Mouse (Mus musculus): ENCODE measurements around the gene Neurod2.

The Neurod2 gene

GRCm38 (mm10) chr11:98333981-98334741, 4.7 kb upstream of the Neurod2 start:
- no peak for DNase-seq (ENCODE audit: extremely low read depth, insufficient read length, low spot score)

- DNase-seq (ENCODE audit: extremely low read depth, insufficient read length, low spot score) = no peak
These were observed 3.8 kb upstream of the Neurod2 start for GRCm38 (mm10) chr11:98333263-98333696.

- DNase-seq (ENCODE audit: extremely low read depth, insufficient read length, low spot score) = no peak
These were observed 3.4 kb upstream of the Neurod2 start for GRCm38 (mm10) chr11:98332841-98333240.

GRCm38 (mm10) chr11:98332186-98332585, 2.7 kb upstream of the Neurod2 start:
- no peak for DNase-seq (ENCODE audit: extremely low read depth, insufficient read length, low spot score)

- no peak for DNase-seq (ENCODE audit: extremely low read depth, insufficient read length, low spot score)
These were observed 2.0 kb upstream of the Neurod2 start for GRCm38 (mm10) chr11:98331401-98331800.

GRCm38 (mm10) chr11:98330745-98331204, 1.3 kb upstream of the Neurod2 start:
- DNase-seq (ENCODE audit: extremely low read depth, insufficient read length, low spot score) = no peak

GRCm38 (mm10) chr11:98329960-98330744, 704 bp upstream of the Neurod2 start:
- DNase-seq (ENCODE audit: extremely low read depth, insufficient read length, low spot score) = no peak

- no peak for DNase-seq (ENCODE audit: extremely low read depth, insufficient read length, low spot score)
These were observed 928 bp downstream of the Neurod2 start for GRCm38 (mm10) chr11:98328371-98329069.

- no peak for DNase-seq (ENCODE audit: extremely low read depth, insufficient read length, low spot score)
These were observed 1.4 kb downstream of the Neurod2 start for GRCm38 (mm10) chr11:98328031-98328370.

- DNase-seq (ENCODE audit: extremely low read depth, insufficient read length, low spot score) = no peak
These were observed 2.1 kb downstream of the Neurod2 start for GRCm38 (mm10) chr11:98327136-98328030.

GRCm38 (mm10) chr11:98326741-98327135, 2.7 kb downstream of the Neurod2 start:
- no peak for DNase-seq (ENCODE audit: extremely low read depth, insufficient read length, low spot score)

- DNase-seq (ENCODE audit: extremely low read depth, insufficient read length, low spot score) = no peak
These were observed 3.6 kb downstream of the Neurod2 start for GRCm38 (mm10) chr11:98325821-98326218.

GRCm38 (mm10) chr11:98325191-98325820, 4.1 kb downstream of the Neurod2 start:
- no peak for DNase-seq (ENCODE audit: extremely low read depth, insufficient read length, low spot score)

- DNase-seq (ENCODE audit: extremely low read depth, insufficient read length, low spot score) = no peak
These were observed 5.5 kb downstream of the Neurod2 start for GRCm38 (mm10) chr11:98323933-98324332.

GRCm38 (mm10) chr11:98323136-98323866, 6.1 kb downstream of the Neurod2 start:
- DNase-seq (ENCODE audit: extremely low read depth, insufficient read length, low spot score) = no peak

- DNase-seq (ENCODE audit: extremely low read depth, insufficient read length, low spot score) = no peak
These were observed 7.3 kb downstream of the Neurod2 start for GRCm38 (mm10) chr11:98322159-98322558.

GRCm38 (mm10) chr11:98321677-98322003, 7.8 kb downstream of the Neurod2 start:
- DNase-seq (ENCODE audit: extremely low read depth, insufficient read length, low spot score) = no peak

- no peak for DNase-seq (ENCODE audit: extremely low read depth, insufficient read length, low spot score)
These were observed 8.4 kb downstream of the Neurod2 start for GRCm38 (mm10) chr11:98320806-98321676.
